Mouse (Mus musculus): ENCODE data around the gene Pcsk6.

GRCm38 (mm10) chr7:65861591-65862472, at the start of gene Pcsk6:
- TF ChIP-seq CTCF (IDR thresholded peaks at IDR 0.05; ENCODE audit: low read depth, low read length): no peak
- no peak for TF ChIP-seq POLR2A (IDR thresholded peaks at IDR 0.05; ENCODE audit: borderline replicate concordance, low read depth, low read length)

Measured in bone marrow macrophage, adult 2 months (primary cell).